In genomic region chr2:180117485-180118194, GRCm38 (mm10) we compare ENCODE assay signal across 8 mouse cellular contexts. TPM values are rescaled to one million over a fixed set of nuclear protein-coding genes. Genes with fewer than 3 reads are reported as not detected.
A peak's percentile ranks its signal among the peaks of the same experiment; 100 is the strongest.
DNase-seq lines count a peak whose midpoint lies in the region; ATAC-seq lines count a peak whose summit lies in the region.

No protein-coding gene starts in this region.

- no peaks in the 10 kb centered on the region for H3K27me3 ChIP-seq in midbrain, embryonic 13.5 days

- H3K4me3 ChIP-seq in midbrain, embryonic 13.5 days (replicated peaks), result no peak overlapping the region

- peaks cover 64% of the 10 kb centered on the region for H3K4me1 ChIP-seq in midbrain, embryonic 13.5 days (replicated peaks)

- intact Hi-C loops in left cerebral cortex, postnatal 10 days (cut with DNase I), result no loop called here

- 9% methylated on average over 13 of the region's 13 CpGs for WGBS in midbrain, embryonic 13.5 days

- peak overlapping the region; percentile 90 for H3K27ac ChIP-seq in midbrain, embryonic 13.5 days

- DNase-seq in CD4-positive, CD25-positive, alpha-beta regulatory T cell, adult 2 months (ENCODE audit: low read depth, low spot score), result peak; percentile 55
- DNase-seq in right cerebral cortex, adult 18-20 months, result peak; percentile 71
- no peak for DNase-seq in right cerebral cortex, postnatal 14 days
- DNase-seq in left cerebral cortex, postnatal 10 days (ENCODE audit: extremely low spot score in 1 of 2, low spot score in 2 of 2), result peak; percentile 69 to 77
- DNase-seq in testis, postnatal 10 days (ENCODE audit: low spot score), result peak; percentile 60

- peak overlapping the region; percentile 49 for H3K9ac ChIP-seq in midbrain, embryonic 13.5 days (replicated peaks)

- peak overlapping the region; percentile 98 for H3K4me2 ChIP-seq in midbrain, embryonic 13.5 days (replicated peaks)

- no peaks in the 10 kb centered on the region for H3K36me3 ChIP-seq in midbrain, embryonic 13.5 days

- no peaks in the 10 kb centered on the region for H3K9me3 ChIP-seq in midbrain, embryonic 13.5 days

- ATAC-seq in CD4-positive, CD25-positive, alpha-beta regulatory T cell, adult 4 months, result no peak
- 0 out of 2 replicates have a peak, but pooled peaks have one; percentile 7 for ATAC-seq in granulocyte monocyte progenitor cell, adult 5-6 weeks (replicated peaks; ENCODE audit: poor library complexity, severe bottlenecking)
- peak; percentile 59 for ATAC-seq in midbrain, embryonic 13.5 days

RNA-seq across cellular contexts. Expression of gene Osbpl2, which starts 1.5 kb away (rescaled TPM):
- 10 to 100 TPM; 20.6 to 24.3 TPM for polyA plus RNA-seq in CD4-positive, CD25-positive, alpha-beta regulatory T cell, adult 4 months (2017; shearing (Covaris generic))
- 35.1 and 35.9 TPM in 2 replicates for total RNA-seq in granulocyte monocyte progenitor cell, adult 5-6 weeks (2014; fragmentation: Nextera tagmentation)
- total RNA-seq in granulocyte monocyte progenitor cell, adult 5-6 weeks (2017), result 27.3 and 32.2 TPM in 2 replicates
- 10 to 100 TPM; 54.1 to 58.4 TPM for total RNA-seq in left cerebral cortex, postnatal 10 days (2021)
- polyA plus RNA-seq in midbrain, embryonic 13.5 days (2015; fragmentation: Nextera tagmentation; extraction: Ambion mirVana), result 60.6 and 66.1 TPM in 2 replicates

RNA-seq across cellular contexts. Expression of gene Hrh3, which starts 13.4 kb away (rescaled TPM):
- not detected for polyA plus RNA-seq in CD4-positive, CD25-positive, alpha-beta regulatory T cell, adult 4 months (2017; shearing (Covaris generic))
- not detected in 2 replicates for total RNA-seq in granulocyte monocyte progenitor cell, adult 5-6 weeks (2014; fragmentation: Nextera tagmentation)
- total RNA-seq in granulocyte monocyte progenitor cell, adult 5-6 weeks (2017), result not detected in 2 replicates
- 10 to 100 TPM; 35.9 to 42.1 TPM for total RNA-seq in left cerebral cortex, postnatal 10 days (2021)
- polyA plus RNA-seq in midbrain, embryonic 13.5 days (2015; fragmentation: Nextera tagmentation; extraction: Ambion mirVana), result 4.4 and 5.1 TPM in 2 replicates

RNA-seq across cellular contexts. Expression of gene Mtg2, which starts 47.3 kb away (rescaled TPM):
- 10 to 100 TPM; 42.6 to 52.6 TPM for polyA plus RNA-seq in CD4-positive, CD25-positive, alpha-beta regulatory T cell, adult 4 months (2017; shearing (Covaris generic))
- total RNA-seq in granulocyte monocyte progenitor cell, adult 5-6 weeks (2014; fragmentation: Nextera tagmentation), result 15.8 and 17.7 TPM in 2 replicates
- total RNA-seq in granulocyte monocyte progenitor cell, adult 5-6 weeks (2017), result 13.1 and 19.1 TPM in 2 replicates
- 10 to 100 TPM; 16.2 to 17.5 TPM for total RNA-seq in left cerebral cortex, postnatal 10 days (2021)
- 37.1 and 37.3 TPM in 2 replicates for polyA plus RNA-seq in midbrain, embryonic 13.5 days (2015; fragmentation: Nextera tagmentation; extraction: Ambion mirVana)

RNA-seq across cellular contexts. Expression of gene Adrm1, which starts 53.6 kb away (rescaled TPM):
- 100 to 1,000 TPM in 1 of 2 experiments, 10 to 100 TPM in 1; 83.1 to 115 TPM for polyA plus RNA-seq in CD4-positive, CD25-positive, alpha-beta regulatory T cell, adult 4 months (2017; shearing (Covaris generic))
- total RNA-seq in granulocyte monocyte progenitor cell, adult 5-6 weeks (2014; fragmentation: Nextera tagmentation), result 101 and 102 TPM in 2 replicates
- 48.5 and 74.2 TPM in 2 replicates for total RNA-seq in granulocyte monocyte progenitor cell, adult 5-6 weeks (2017)
- total RNA-seq in left cerebral cortex, postnatal 10 days (2021), result 100 to 1,000 TPM; 111 to 112 TPM
- polyA plus RNA-seq in midbrain, embryonic 13.5 days (2015; fragmentation: Nextera tagmentation; extraction: Ambion mirVana), result 213 TPM in 2 replicates

Comparison
In these comparisons a context has a peak if more than half of its experiments do, and no peak if none do; other contexts are left out.
1. RNA of gene Hrh3, which starts 13.4 kb away (total RNA-seq): 35.9 to 42.1 TPM in left cerebral cortex, postnatal 10 days; not detected in granulocyte monocyte progenitor cell, adult 5-6 weeks; every median in the first group is over 10 times any median in the second.